Mouse (Mus musculus) bone marrow macrophage, adult 2 months (primary cell): ENCODE results near the gene Nav2.

Experiments
- CTCF ChIP-seq: IDR thresholded peaks from 2 replicates; pipeline ENCODE4 v1.5.1; 2012; ENCODE audit warnings: low read depth, mild to moderate bottlenecking, low read length, moderate library complexity
- POLR2A ChIP-seq: IDR thresholded peaks from 2 replicates; pipeline ENCODE4 v1.6.1; 2012; ENCODE audit warnings: mild to moderate bottlenecking, low read depth, low read length, borderline replicate concordance

DNA sequence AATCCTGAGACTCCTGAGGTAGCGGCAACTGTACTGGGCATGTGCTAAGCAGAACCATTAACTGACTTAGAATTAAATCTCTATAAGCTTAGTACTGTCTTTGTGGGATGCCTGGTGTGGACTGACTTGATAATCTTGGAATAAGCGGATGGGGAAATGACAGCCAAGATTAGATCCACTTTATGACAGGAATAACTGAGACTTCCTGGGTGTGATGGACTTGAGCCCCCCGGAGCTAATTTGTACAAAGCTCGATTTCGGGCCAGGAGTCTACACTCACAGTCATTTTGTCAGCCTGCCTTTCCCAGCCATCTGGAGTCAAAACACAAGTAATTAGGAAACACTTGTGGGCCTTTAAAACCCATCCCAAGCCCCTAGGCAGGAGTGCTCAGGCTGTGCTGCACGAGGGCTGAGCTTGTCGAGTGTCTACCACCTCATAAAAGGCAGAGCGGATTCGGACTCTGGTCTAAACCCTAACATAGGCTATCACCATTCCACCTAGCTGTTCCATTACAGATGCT lies 359.9 kb downstream of the Nav2 start:
- TF ChIP-seq CTCF (no peak), POLR2A (no peak)
